Mouse (Mus musculus) heart, embryonic 11.5 days (tissue): ENCODE data around the gene C030005K15Rik. TPM values are rescaled to one million over a fixed set of nuclear protein-coding genes. Genes with fewer than 3 reads are reported as not detected.

ENCODE experiments used
- ATAC-seq: fragments of 200-750 bp; cut with Nextera tagmentation; replicated peaks from 2 replicates; pipeline ENCODE4 v1.8.0; 2017; ENCODE audit warnings: moderate library complexity; ENCODE audit not compliant: insufficient number of reproducible peaks, low FRiP score, low TSS enrichment
- H3K27ac ChIP-seq: fragments of 300-500 bp; sonication (generic); 2 replicates; pipeline ENCODE4 v1.5.1; 2014; ENCODE audit warnings: mild to moderate bottlenecking, low read depth, low read length
- H3K27me3 ChIP-seq: fragments of 300-500 bp; sonication (generic); 2 replicates; pipeline ENCODE4 v1.6.1; 2014; ENCODE audit warnings: mild to moderate bottlenecking, low read length, mixed read lengths; ENCODE audit not compliant: control insufficient read depth, insufficient read depth
- H3K36me3 ChIP-seq: fragments of 300-500 bp; sonication (generic); 2 replicates; pipeline ENCODE4 v1.6.1; 2014; ENCODE audit warnings: mild to moderate bottlenecking, low read length, moderate library complexity, mixed read lengths; ENCODE audit not compliant: control insufficient read depth, insufficient read depth
- H3K4me1 ChIP-seq: fragments of 300-500 bp; sonication (generic); 2 replicates; pipeline ENCODE4 v1.6.1; 2014; ENCODE audit warnings: low read length; ENCODE audit not compliant: control insufficient read depth, insufficient read depth
- H3K4me2 ChIP-seq: fragments of 300-500 bp; sonication (generic); 2 replicates; pipeline ENCODE4 v1.6.1; 2014; ENCODE audit warnings: mild to moderate bottlenecking, moderate library complexity
- H3K4me3 ChIP-seq: fragments of 300-500 bp; sonication (generic); 2 replicates; pipeline ENCODE4 v1.5.1; 2014; ENCODE audit warnings: low read depth, low read length
- H3K9ac ChIP-seq: fragments of 300-500 bp; sonication (generic); 2 replicates; pipeline ENCODE4 v1.6.1; 2014; ENCODE audit warnings: mild to moderate bottlenecking, low read depth, low read length, moderate library complexity
- H3K9me3 ChIP-seq: fragments of 300-500 bp; sonication (generic); replicated peaks from 2 replicates; pipeline ENCODE4 v1.6.1; 2016; ENCODE audit warnings: low read length; ENCODE audit not compliant: control insufficient read depth
- WGBS: fragments of 180-500 bp; shearing (Covaris S2); extraction: QIAGEN DNeasy Blood & Tissue Kit; methylation state at CpG from one replicate; pipeline ENCODE4 v1.1.7; 2014; ENCODE audit not compliant: insufficient replicate concordance; 5-methylcytosine and 5-hydroxymethylcytosine counted together
- polyA plus RNA-seq: library from polyadenylated mRNA; unstranded; fragments of >200 nt; fragmentation: Nextera tagmentation; extraction: Ambion mirVana; gene quantifications from 2 replicates; pipeline ENCODE4 v1.2.1, GENCODE M21; 2014

The C030005K15Rik gene
- polyA plus RNA-seq, 1 experiment from 2014 or later: not detected

GRCm38 (mm10) chr10:97715289-97715906 is 11.2 kb downstream of the C030005K15Rik start:
- 66% methylated on average over 3 of the region's 3 CpGs for WGBS

GRCm38 (mm10) chr10:97714584-97714983 is 12.0 kb downstream of the C030005K15Rik start:
- Histone ChIP-seq H3K27ac (no peak overlapping the region), H3K9ac (no peak overlapping the region), H3K4me1 (peaks cover 9% of the 10 kb centered on the region; the same call in 1 of the 2 replicates), H3K27me3 (no peaks in the 10 kb centered on the region), H3K4me2 (peak overlapping the region; percentile 2; the same call in 1 of the 2 replicates), H3K36me3 (no peaks in the 10 kb centered on the region), H3K4me3 (no peak overlapping the region), H3K9me3 (no peaks in the 10 kb centered on the region)
- WGBS: 66% methylated on average over 4 of the region's 4 CpGs
- ATAC-seq: no peak

More at GRCm38 (mm10) chr10:97715289-97715906, 11.2 kb downstream of the C030005K15Rik start:
- H3K27me3 ChIP-seq: no peaks in the 10 kb centered on the region
- no peak overlapping the region for H3K9ac ChIP-seq
- no peak overlapping the region for H3K4me2 ChIP-seq
- H3K4me1 ChIP-seq: peaks cover 9% of the 10 kb centered on the region; the same call in 1 of the 2 replicates
- H3K27ac ChIP-seq: no peak overlapping the region
- H3K36me3 ChIP-seq: no peaks in the 10 kb centered on the region
- no peak for ATAC-seq
- no peak overlapping the region for H3K4me3 ChIP-seq
- H3K9me3 ChIP-seq: no peaks in the 10 kb centered on the region

- Histone ChIP-seq H3K27ac (no peak overlapping the region), H3K27me3 (no peaks in the 10 kb centered on the region), H3K4me3 (no peak overlapping the region), H3K4me2 (no peak overlapping the region), H3K36me3 (no peaks in the 10 kb centered on the region), H3K9ac (no peak overlapping the region), H3K4me1 (peaks cover 9% of the 10 kb centered on the region; the same call in 1 of the 2 replicates), H3K9me3 (no peaks in the 10 kb centered on the region)
- 2% methylated on average over 5 of the region's 5 CpGs for WGBS
- ATAC-seq: no peak
These were observed 13.9 kb downstream of the C030005K15Rik start for GRCm38 (mm10) chr10:97712687-97713086.

GRCm38 (mm10) chr10:97704562-97704961 is 22.0 kb downstream of the C030005K15Rik start:
- no peaks in the 10 kb centered on the region for H3K27me3 ChIP-seq
- 57% methylated on average over 1 of the region's 1 CpGs for WGBS

GRCm38 (mm10) chr10:97702321-97702720 is 24.2 kb downstream of the C030005K15Rik start:
- ATAC-seq: no peak
- no peaks in the 10 kb centered on the region for H3K27me3 ChIP-seq
- H3K4me3 ChIP-seq: no peak overlapping the region
- H3K27ac ChIP-seq: no peak overlapping the region
- no peaks in the 10 kb centered on the region for H3K4me1 ChIP-seq
- H3K9ac ChIP-seq: no peak overlapping the region
- no peak overlapping the region for H3K4me2 ChIP-seq
- H3K36me3 ChIP-seq: no peaks in the 10 kb centered on the region
- H3K9me3 ChIP-seq: no peaks in the 10 kb centered on the region

More at GRCm38 (mm10) chr10:97704562-97704961, 22.0 kb downstream of the C030005K15Rik start:
- no peak for ATAC-seq
- H3K36me3 ChIP-seq: no peaks in the 10 kb centered on the region
- H3K4me2 ChIP-seq: no peak overlapping the region
- no peak overlapping the region for H3K4me3 ChIP-seq
- no peak overlapping the region for H3K27ac ChIP-seq
- H3K9ac ChIP-seq: no peak overlapping the region
- H3K9me3 ChIP-seq: no peaks in the 10 kb centered on the region
- H3K4me1 ChIP-seq: no peaks in the 10 kb centered on the region

GRCm38 (mm10) chr10:97693398-97694135 is 33.0 kb downstream of the C030005K15Rik start:
- H3K9me3 ChIP-seq: no peaks in the 10 kb centered on the region
- no peak overlapping the region for H3K4me3 ChIP-seq
- WGBS: 85% methylated on average over 37 of the region's 37 CpGs
- H3K27ac ChIP-seq: no peak overlapping the region
- no peaks in the 10 kb centered on the region for H3K27me3 ChIP-seq
- no peaks in the 10 kb centered on the region for H3K4me1 ChIP-seq
- H3K9ac ChIP-seq: no peak overlapping the region
- H3K4me2 ChIP-seq: no peak overlapping the region
- H3K36me3 ChIP-seq: no peaks in the 10 kb centered on the region
- no peak for ATAC-seq

GRCm38 (mm10) chr10:97692913-97693312 is 33.6 kb downstream of the C030005K15Rik start, which contains the start of gene Ccer1:
Gene Ccer1 (plus strand): TSS chr10:97693059.
- Histone ChIP-seq H3K36me3 (no peaks in the 10 kb centered on the region), H3K9ac (no peak within 1 kb of the TSS), H3K4me2 (peak within 1 kb of the TSS; percentile 31), H3K4me3 (no peak within 1 kb of the TSS), H3K4me1 (no peaks in the 10 kb centered on the region), H3K9me3 (no peaks in the 10 kb centered on the region), H3K27me3 (no peaks in the 10 kb centered on the region), H3K27ac (no peak within 1 kb of the TSS)
- WGBS: 66% methylated on average over 20 of the region's 20 CpGs
- ATAC-seq: no peak

GRCm38 (mm10) chr10:97689425-97689824 is 37.1 kb downstream of the C030005K15Rik start:
- no peak for ATAC-seq
- 72% methylated on average over 3 of the region's 3 CpGs for WGBS
- Histone ChIP-seq H3K36me3 (no peaks in the 10 kb centered on the region), H3K9me3 (no peaks in the 10 kb centered on the region), H3K9ac (no peak overlapping the region), H3K4me3 (no peak overlapping the region), H3K27me3 (no peaks in the 10 kb centered on the region), H3K4me1 (no peaks in the 10 kb centered on the region), H3K4me2 (no peak overlapping the region), H3K27ac (no peak overlapping the region)
